Mouse (Mus musculus) layer of hippocampus, postnatal 36 days (tissue): ENCODE data around the gene Atp5g3. TPM values are rescaled to one million over a fixed set of nuclear protein-coding genes. Genes with fewer than 3 reads are reported as not detected.
A peak's percentile ranks its signal among the peaks of the same experiment; 100 is the strongest.
"Not testable (repeated sequence)": the region's sequence is repeated elsewhere in the genome, so short reads cannot be mapped to it uniquely, and the experiment has no call there.

Source experiments
- DNase-seq, 2 experiments: peaks; one replicate each; pipeline ENCODE4 v3.0.0; 2022
- total RNA-seq, 2 experiments: library from RNA; stranded (reverse); gene quantifications; 2 replicates each; pipeline ENCODE4 v1.2.3; 2021

Gene Atp5g3
- 100 to 1,000 TPM; 515 to 558 TPM for total RNA-seq

DNA sequence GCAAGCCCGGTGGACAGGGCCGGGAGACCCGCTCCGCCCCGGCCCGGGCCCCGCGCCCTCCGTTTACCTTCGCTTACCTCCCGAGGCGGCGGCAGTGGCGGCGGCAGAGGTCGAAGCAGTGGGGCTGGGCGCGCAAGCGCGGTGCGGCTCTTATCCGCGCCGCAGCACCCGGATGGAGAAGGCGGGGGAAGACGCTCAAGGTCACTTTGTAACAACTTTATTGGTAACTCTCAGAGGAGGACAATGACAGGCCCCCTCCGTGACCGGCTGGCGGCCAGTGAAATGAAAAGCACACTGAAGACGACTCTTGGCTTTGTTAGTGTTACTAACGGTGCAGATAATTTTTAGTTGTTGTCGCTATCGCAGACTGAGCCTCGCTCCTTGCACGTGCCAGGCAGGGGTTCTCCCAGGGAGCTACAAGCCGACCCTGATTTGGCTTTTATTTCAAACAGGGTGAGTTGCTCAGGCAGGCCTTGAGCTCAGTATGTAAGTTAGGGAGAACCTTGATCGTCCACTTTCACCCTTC is at the start of gene Atp5g3:
Gene Atp5g3, minus strand, starts transcription at position 152 of the 526 bp plus-strand sequence.
- DNase-seq = peak; percentile 91 to 93

DNA sequence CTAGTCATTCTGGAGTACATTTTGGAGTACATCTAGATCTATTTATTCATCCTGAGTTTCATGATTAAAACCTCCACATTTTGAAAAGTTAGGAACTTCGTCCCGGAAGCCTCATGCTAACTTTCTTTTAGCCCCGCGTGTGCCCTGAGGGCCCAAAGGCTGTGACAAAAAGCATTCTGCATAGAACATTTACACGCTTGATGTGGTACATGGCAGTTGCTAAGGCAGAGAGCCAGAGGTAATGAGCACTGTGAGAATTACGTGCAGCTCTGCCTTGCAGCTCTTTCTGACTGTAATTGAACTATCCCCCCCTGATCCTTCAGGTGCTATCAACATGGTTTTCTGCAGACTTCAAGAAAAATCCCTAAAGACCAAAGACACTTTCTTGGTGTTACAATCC is 47.2 kb upstream of the Atp5g3 start:
- DNase-seq = no peak

DNA sequence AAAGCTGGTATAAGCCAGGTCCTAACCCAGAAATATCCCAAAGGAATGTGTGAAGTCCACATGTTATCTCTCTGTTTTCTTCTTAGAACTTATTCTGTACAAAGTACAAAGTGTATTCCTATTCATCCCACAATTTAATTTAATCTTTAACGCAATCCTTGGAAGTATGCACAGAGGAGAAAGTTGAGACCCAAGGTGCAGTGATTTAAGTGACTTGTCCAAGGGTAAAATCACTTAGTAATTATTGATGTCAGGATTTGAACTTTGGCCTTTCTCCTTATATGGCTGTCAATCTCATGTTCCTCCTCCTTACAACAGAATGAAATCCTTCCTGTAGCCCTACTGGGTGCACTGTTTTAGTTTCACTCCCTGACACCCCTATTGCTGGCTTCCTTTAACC is 42.5 kb upstream of the Atp5g3 start:
- DNase-seq = no peak

DNA sequence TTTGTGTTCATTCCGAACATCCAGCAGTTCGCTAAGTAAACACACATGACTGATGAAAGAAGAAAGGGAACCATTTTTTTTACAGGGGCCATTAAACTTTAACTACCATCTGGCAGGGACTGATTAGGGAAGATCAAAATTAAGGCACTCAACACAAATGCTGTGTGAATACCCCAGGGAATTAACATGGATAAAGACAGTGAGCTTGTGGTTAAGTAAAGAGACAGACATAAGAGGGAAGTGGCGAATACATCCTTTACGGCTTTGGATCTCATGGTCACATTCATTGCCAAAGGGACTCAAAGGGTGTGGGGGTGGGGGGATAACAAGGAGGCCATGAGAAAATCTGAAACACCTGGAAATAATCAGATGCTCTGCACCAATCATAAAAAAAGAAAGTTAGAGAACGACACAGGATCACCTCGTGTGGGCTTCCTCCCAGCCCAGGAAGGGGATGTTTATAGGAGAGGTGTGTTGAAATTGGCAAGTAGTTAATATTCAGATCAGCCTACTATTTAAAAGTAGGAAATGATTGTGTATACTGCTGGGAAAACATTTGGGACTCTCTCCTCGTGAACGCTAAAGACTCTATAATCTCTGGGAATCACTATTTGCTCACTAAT is 41.6 kb upstream of the Atp5g3 start:
- no peak for DNase-seq

DNA sequence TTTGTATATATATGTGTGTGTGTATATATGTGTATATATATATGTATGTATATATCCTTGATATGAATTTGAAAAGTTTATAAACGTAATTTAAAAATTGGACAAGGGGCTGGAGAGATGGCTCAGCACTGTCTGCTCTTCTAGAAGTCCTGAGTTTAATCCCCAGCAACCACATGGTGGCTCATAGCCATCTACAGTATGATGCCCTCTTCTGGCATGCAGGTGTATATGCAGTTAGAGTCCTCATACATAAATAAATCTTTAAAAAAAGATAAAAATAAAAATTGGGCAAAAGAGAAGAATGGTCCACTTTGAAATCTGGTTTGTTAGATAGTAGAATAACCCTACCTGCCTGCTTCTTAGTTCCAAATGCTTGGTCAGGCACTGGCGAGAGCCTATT is 36.2 kb upstream of the Atp5g3 start:
- DNase-seq = no peak

DNA sequence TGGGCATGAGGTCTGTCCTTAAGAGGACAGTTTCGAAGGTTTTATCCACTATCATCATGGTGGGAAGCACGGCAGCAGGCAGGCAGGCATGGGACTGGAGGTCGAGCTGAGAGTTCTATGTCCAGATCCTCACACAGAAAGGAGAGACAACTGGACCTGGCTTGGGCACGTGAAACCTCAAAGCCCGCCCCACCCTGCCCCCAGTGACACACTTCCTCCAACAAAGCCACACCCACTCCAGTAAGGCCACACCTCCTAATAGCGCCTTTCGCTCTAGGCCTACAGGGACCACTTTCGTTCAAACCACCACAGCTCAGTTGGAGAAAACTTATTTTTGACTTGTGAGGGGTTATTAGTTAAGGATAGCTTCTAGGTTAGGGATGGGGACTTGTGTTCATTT is 32.6 kb upstream of the Atp5g3 start:
- DNase-seq = no peak

DNA sequence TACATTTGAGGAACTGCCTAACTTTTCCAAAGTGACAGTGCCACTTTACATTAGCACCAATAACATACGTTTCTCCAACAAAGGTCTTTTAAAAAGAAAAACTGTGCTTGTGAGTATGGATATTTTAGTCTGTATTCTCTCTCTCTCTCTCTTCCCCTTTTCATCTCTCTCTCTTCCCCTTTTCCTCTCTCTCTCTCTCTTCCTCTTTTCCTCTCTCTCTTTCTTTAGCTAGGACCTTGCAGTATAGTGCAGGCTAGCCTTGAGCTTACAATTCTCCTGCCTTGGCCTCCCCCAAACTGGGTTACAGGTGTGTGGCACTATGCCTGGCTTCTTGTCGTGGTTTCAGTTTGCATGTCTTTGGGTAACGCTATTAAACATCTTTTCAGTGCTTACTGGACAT is 31.7 kb upstream of the Atp5g3 start:
- DNase-seq = no peak

DNA sequence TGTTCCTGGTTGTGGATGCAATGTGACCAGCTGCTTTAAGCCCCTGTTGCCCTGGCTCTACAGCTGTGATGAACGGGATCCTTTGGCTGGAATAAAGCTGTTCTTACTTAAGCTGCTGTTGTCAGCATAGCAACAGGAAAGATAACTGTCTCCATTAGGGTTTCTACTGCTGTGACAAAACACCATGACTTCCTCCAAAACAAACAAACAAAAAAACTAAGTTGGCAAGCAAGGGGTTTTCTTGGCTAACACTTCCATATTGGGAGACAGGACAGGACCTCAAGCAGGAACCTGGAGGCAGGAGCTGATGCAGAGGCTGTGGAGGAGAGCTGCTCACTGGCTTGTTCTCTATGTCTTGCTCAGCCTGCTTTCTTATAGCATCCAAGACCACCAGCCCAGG is 30.2 kb upstream of the Atp5g3 start:
- no peak for DNase-seq

DNA sequence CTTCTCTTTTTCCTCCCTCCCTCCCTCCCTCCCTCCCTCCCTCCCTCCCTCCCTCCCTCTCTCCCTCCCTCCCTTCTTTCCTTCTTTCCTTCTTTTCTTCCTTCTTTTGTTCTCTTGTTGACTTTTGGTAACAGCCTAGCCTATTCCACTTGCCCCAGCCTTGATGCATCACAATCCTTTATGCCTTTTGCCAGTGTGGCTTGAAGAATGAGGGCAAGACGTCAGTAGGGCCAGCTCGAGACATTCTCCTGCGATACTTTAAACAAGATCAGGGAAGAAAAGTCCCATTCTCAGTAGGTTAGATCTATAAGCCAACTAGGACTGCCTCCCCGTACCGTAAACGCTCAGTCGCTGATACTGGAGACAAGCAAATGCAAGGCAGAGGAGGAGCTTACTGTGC is 29.3 kb upstream of the Atp5g3 start:
- DNase-seq = no peak

DNA sequence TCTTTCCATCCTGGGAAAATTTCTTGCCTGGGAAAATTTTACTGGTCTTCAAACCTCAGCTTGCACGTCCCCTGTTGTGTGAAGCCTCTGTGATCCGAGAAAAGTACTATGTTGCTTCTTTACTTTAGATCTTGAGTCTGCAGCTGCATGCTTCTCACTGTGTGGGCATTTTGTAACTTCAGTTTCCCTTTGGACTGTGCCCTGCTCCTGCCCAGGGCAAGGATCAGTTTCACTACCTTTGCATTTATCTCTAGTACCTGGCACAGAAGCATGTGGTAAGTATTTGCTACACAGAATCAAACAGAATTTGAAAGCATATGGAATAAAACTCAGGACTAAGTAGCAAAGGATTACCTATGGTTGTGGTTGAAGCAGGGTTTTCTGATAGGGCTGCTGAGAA is 27.8 kb upstream of the Atp5g3 start:
- no peak for DNase-seq

DNA sequence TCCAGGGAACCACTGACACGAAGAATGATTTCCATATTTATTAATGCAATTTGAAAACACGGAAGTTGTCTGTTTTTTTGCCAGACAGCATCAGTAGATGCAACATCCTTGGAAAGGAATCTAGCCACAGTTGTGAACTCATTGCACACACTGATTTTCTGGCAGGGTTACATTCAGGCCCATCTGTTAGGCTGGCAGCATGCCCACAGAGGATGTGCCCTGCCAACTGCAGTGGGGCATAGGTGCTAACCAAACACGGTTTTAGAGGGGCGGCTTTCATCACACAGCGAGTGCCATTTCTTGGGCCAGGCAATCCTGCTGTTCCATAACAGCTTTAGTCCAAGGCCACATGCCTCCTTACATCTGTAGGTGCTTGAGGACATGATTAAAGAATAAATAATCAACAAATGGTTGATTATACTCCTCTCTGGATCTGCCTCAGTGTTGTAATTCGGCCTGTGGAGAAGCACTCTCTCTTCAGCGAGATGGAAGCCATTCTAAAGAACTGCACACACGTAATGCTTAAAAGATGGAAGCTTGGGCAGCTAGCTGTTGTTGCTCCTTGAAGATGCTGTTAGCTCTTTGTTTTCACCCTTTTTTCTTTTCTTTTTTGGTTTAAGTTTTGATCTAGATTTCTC is 21.7 kb upstream of the Atp5g3 start:
- peak; percentile 52 to 53 for DNase-seq

DNA sequence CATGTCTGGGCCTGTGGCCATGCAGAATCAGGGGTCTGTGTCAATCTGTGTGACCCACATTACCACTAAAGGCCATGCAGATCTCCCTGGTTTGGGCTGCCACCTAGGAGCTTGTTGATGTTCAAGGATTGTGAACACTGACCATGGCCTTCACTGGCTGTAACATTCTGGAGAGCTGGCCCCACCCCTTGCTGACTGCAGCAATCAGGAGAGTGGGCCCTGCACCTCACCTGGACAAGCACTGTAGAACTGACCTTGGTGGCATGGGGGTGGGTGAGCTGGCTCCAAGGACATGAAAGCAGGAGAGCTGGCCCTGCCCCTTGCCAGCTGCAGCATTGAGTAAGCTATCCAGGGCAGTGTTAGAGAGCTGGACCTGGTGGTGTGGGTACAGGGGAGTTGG is 16.6 kb upstream of the Atp5g3 start:
- no peak for DNase-seq

DNA sequence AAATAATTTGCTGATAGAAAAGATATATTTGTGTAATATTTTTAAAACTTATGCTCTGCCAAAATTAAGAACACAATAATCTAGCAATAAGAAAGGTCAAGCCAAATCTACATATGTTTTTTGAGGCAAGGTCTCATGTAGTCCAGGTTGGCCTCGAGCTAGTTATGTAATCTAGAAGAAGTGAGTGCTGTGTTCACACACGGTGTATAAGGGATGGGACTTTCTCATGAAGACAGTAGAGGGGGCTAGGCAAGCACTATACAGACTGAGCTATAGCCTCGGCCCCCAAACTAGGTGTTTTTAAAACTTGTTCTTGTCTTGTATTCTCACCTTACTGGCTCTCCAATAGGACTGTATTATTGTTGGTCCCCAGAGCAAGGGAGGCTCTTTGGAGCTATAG is 14.4 kb upstream of the Atp5g3 start:
- no peak for DNase-seq

DNA sequence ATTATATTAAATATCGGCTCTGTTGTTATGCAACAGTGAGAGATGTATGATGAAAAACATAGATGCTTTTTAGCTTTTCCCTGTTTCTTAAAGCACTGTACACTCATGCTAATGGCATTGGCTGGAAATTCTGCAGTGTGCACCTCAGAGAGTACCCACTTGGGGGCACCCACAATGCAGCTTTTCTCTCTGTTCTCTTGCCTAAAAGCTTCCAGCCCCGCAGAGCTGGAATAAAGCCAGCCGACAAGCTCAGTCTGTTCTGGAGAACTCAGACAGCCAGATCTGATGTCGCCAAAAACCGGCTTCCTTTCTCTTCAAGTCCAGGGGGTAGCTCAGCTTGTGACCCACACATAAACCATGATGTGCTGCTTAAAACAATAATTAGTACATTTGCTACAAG is 14.0 kb upstream of the Atp5g3 start:
- peak; percentile 74 to 78 for DNase-seq

DNA sequence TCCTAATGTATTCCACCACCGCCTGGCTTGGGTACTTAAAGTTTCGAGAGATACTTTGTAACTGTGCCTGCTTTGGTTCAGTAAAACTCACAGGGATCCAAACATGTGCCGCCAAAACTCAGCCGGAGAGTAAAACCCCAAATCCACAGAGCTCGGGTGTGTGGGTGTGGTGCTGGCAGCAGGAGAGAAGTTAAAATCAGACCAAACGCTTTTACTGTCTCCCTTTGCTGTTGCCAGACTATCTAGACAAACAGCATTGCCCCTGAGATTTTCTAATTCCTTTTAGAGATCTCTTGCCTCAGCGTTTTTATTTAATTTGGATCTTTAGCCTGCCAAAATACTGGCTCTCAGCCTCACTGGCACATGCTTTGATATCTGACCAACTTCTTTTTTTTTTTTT is 8.5 kb upstream of the Atp5g3 start:
- DNase-seq = peak; percentile 55 to 59

DNA sequence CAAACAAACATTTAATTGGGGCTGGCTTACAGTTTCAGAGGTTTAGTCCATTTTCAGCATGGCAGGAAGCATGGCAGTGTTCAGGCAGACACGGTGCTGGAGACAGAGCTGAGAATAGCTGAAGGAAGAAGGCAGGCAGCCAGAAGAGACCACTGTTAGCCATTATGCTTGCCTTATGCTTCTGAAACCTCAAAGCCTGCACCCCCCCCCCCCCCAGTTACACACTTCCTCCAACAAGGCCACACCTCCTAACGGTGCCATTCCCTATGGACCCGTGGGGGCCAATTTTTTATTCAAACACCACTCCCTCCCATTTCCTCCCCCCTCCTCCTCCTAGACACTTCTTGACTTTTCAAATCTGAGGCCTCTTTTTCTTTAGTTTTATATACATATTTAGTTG is 1.1 kb upstream of the Atp5g3 start:
- DNase-seq = no peak

DNA sequence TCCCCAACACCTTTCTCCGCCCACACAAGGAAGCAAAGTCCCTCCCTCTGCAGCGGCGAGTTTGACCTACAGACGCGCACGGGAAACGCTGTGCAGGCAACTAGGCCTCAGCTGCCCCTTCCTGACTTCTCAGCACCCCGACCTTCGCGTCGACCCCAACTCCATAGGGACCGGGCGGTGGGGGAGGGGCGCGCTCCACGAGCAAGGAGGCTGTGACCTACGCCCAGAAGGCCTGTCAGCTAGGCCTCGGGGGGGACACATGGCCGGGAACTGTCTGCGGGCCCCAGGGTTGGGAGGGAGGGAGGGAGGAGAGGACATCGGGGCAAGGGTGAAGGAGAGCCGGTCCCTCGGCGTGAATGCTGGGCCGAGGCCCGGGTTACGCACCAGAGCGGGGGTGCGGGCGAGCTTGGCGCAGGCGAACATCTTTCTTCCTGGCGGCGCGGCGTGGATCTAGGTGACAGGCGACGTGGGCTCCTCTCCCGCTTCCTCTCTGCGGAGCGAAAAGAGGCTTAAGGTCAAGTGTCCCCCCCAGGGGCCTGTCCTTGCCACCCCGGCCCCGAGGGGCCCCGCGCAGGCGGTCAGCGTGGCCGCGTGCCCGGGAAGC is 453 bp downstream of the Atp5g3 start:
- peak; percentile 12 to 24 for DNase-seq

DNA sequence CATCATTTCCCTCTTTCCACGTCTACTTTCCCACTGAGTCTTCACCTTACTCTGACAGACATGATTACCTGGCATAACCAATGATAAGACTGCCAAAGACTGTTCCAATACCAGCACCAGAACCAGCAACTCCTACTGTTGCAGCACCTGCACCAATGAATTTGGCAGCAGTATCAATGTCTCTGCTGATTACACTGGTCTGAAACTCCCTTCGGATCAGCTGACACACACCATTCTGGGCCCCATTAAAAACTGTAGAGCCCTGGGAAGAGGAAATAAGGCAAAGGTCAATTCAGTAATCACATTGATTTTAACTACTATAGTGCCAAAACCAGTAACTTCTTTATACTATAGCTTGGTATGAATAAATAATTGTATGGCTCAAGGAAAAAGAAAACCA is 2.0 kb downstream of the Atp5g3 start:
- no peak for DNase-seq

DNA sequence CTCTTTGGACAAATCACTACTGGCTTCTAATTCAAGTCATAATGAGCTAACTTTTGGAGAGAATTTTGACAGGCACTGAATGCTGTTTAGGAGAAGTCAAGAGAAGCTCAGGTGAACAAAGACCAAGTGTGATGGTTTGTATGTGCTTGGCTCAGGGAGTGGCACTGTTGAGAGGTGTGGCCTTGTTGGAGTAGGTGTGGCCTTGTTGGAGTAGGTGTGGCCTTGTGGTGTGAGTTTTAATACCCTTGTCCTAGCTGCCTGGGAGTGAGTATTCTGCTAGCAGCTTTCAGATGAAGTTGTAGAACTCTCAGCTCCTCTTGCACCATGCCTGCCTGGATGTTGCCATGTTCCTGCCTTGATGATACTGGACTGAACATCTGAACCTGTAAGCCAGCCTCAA is 6.4 kb downstream of the Atp5g3 start:
- DNase-seq = not testable (repeated sequence)

DNA sequence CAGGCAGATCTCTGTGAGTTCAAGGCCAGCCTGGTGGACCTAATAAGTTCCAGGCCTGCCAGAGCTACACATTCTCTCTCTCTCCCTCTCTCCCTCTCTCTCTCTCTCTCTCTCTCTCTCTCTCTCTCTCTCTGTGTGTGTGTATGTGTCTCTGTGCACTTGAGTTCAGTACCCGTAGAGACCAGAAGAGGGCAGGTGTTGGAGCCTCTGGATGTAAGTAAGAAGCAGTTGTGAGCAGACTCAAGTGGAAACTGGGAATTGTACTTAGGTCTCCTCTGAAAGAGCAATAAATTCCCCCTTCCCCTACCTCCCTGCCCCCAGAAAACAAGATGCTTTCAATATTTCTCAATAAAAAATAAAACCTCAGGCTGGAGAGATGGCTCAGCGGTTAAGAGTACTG is 7.6 kb downstream of the Atp5g3 start:
- no peak for DNase-seq

DNA sequence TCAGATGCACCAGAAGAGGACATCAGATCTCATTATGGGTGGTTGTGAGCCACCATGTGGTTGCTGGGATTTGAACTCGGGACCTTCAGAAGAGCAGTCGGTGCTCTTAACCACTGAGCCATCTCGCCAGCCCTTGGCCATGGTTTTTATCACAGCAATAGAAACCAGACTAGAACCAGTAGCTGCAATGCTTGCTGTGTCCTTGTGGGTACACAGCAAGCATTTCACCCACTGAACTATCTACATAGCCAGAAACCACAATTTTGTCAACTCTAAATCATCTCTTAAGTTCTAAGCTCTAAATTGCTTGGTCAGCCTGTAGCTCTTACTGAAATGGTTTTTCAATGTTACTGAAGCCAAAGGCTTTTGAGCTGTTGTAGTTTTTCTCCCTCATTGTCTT is 8.8 kb downstream of the Atp5g3 start:
- DNase-seq = not testable (repeated sequence)

DNA sequence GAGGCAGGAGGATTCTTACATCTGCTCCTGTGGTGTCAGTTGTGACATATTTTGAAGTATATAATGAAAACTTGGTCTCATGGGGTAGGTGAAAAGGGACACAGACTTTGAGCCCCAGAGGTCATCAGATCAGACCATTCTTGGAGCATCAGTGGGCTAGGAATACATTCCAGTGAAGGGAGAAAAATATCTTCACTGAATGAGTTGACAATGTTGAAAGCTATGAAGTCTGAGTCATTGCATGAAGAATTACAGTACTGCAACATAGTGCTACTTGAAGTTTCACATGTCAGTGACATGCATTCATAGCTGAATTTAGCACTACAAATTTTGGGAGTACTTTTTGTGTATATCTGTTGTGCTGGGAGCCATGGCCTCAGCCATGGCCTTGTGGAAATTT is 10.0 kb downstream of the Atp5g3 start:
- no peak for DNase-seq

DNA sequence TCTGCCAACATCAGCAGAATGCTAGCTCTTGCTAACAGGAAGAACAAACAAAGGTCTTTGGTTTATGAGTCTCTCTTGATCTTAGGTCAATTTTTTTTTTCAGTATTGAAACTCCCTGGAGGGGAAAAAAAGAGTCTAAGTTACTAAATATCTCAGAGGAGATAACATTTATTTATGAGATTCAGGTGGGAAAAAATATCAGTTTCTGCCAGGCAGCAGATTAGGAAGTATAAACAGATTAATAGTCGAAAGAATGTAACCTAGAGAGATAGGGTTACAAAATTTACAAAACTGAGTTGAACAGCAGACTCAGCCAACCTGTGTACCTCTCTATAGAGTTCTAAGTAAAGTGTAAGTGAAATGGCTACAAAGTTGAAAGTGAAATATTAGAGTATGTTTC is 10.8 kb downstream of the Atp5g3 start:
- no peak for DNase-seq

DNA sequence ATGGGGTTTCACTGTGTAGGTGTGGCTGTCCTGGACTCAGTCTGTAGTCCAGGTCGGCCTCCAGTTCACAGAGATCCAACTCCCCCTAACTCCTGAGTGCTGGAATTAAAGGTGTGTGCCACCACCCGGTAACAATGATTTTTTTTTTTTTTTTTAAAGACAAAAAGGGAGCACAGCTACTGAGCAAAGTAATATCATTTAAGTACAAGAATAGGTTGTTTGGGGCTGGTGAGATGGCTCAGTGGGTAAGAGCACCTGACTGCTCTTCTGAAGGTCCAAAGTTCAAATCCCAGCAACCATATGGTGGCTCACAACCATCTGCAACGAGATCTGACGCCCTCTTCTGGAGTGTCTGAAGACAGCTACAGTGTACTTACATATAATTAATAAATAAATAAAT is 14.2 kb downstream of the Atp5g3 start:
- not testable (repeated sequence) for DNase-seq
